Mouse (Mus musculus) intestine, embryonic 14.5 days (tissue): ENCODE results near the gene Ppp2r5b. TPM values are rescaled to one million over a fixed set of nuclear protein-coding genes. Genes with fewer than 3 reads are reported as not detected.

Experiments used
- ATAC-seq: fragments of 200-750 bp; cut with Nextera tagmentation; replicated peaks from 2 replicates; pipeline ENCODE4 v1.8.0; 2017; ENCODE audit warnings: low read depth, moderate number of reproducible peaks, moderate TSS enrichment, moderate library complexity; ENCODE audit not compliant: low FRiP score, low TSS enrichment
- DNase-seq: peaks from one replicate; pipeline ENCODE4 v3.0.0-alpha.2; 2018; ENCODE audit warnings: low spot score
- H3K27ac ChIP-seq: fragments of 300-500 bp; sonication (generic); 2 replicates; pipeline ENCODE4 v1.5.1; 2014; ENCODE audit warnings: low read depth, mild to moderate bottlenecking, control low read depth
- H3K27me3 ChIP-seq: fragments of 300-500 bp; sonication (generic); replicated peaks from 2 replicates; pipeline ENCODE4 v1.6.1; 2014; ENCODE audit warnings: low read length, control low read depth; ENCODE audit not compliant: control insufficient read depth, insufficient read depth
- H3K36me3 ChIP-seq: fragments of 300-500 bp; sonication (generic); 2 replicates; pipeline ENCODE4 v1.6.1; 2014; ENCODE audit warnings: low read length, control low read depth; ENCODE audit not compliant: control insufficient read depth, insufficient read depth
- H3K4me1 ChIP-seq: fragments of 300-500 bp; sonication (generic); replicated peaks from 2 replicates; pipeline ENCODE4 v1.6.1; 2014; ENCODE audit warnings: low read length, control low read depth, mixed read lengths; ENCODE audit not compliant: control insufficient read depth, insufficient read depth
- H3K4me2 ChIP-seq: fragments of 300-500 bp; sonication (generic); 2 replicates; pipeline ENCODE4 v1.6.1; 2014; ENCODE audit warnings: low read length
- H3K4me3 ChIP-seq: fragments of 300-500 bp; sonication (generic); 2 replicates; pipeline ENCODE4 v1.5.1; 2014; ENCODE audit warnings: low read depth, low read length, control low read depth, mixed read lengths
- H3K9ac ChIP-seq: fragments of 300-500 bp; sonication (generic); 2 replicates; pipeline ENCODE4 v1.6.1; 2014; ENCODE audit warnings: mild to moderate bottlenecking, low read length
- H3K9me3 ChIP-seq: fragments of 300-500 bp; sonication (generic); 2 replicates; pipeline ENCODE4 v1.6.1; 2016; ENCODE audit warnings: low read length, control low read depth; ENCODE audit not compliant: control insufficient read depth
- WGBS: fragments of 180-500 bp; shearing (Covaris S2); extraction: QIAGEN DNeasy Blood & Tissue Kit; methylation state at CpG from one replicate; pipeline ENCODE4 v1.1.7; 2014; 5-methylcytosine and 5-hydroxymethylcytosine counted together
- polyA plus RNA-seq: library from polyadenylated mRNA; unstranded; fragments of >200 nt; fragmentation: Nextera tagmentation; extraction: Ambion mirVana; gene quantifications from 2 replicates; pipeline ENCODE4 v1.2.1, GENCODE M21; 2014

The Ppp2r5b gene
- polyA plus RNA-seq, 1 experiment from 2014 or later, result 27.5 TPM

- Histone ChIP-seq H3K27me3 (no peaks in the 10 kb centered on the region), H3K4me1 (peaks cover 28% of the 10 kb centered on the region)
- no peak for DNase-seq
These were observed 42.9 kb upstream of the Ppp2r5b start for GRCm38 (mm10) chr19:6278439-6279073.

DNA sequence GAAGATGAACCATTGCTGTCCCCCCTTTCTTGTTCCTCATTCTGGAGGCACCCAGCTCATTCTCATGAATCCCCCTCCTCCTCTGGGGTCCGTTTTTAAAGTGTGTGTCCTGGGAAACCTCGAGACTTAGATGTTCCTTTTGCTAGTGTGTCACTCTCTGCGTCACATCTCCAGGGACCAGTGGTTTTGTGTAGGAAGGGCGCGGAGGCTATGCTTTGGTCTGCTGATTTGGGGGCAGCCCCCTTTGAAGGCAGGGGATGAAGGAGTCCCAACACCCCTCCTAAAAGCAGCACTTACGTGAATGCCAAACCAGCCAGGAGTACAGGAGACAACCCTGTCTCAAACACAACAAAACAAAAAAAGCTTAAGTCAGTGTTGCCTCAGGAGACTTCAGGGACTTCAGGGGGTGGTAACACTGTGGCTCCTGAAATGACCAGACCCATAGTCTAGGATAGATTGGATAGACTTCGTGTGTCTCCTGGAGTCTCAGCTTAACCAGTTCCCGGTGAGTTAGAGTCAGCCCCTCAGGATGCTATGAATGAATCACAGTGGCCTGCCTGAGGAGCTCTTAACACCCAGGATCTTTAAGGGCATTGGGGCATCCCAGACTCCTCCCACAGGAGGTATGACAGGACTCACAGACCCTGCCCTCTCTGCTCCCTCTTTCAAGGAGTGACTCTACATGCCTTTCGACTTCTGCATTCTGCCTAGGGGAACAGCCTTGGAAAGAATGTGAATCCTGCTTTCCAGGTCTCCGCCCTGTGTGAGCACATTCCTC is 42.2 kb upstream of the Ppp2r5b start:
- peaks cover 28% of the 10 kb centered on the region for H3K4me1 ChIP-seq
- WGBS, result 6% methylated on average over 10 of the region's 10 CpGs
- DNase-seq (peak; percentile 71), ATAC-seq (peak; percentile 14; the same call in 1 of the 2 replicates)
- H3K27me3 ChIP-seq, result no peaks in the 10 kb centered on the region
- peak overlapping the region; percentile 75 for H3K4me3 ChIP-seq
- H3K9me3 ChIP-seq, result no peaks in the 10 kb centered on the region
- peaks cover 24% of the 10 kb centered on the region for H3K36me3 ChIP-seq
- peak overlapping the region; percentile 95 for H3K4me2 ChIP-seq
- H3K9ac ChIP-seq, result peak overlapping the region; percentile 71
- H3K27ac ChIP-seq, result peak overlapping the region; percentile 64; the same call in 1 of the 2 replicates

More at GRCm38 (mm10) chr19:6278439-6279073, 42.9 kb upstream of the Ppp2r5b start:
- Histone ChIP-seq H3K9ac (peak overlapping the region; percentile 71), H3K9me3 (no peaks in the 10 kb centered on the region), H3K4me2 (peak overlapping the region; percentile 95), H3K36me3 (peaks cover 30% of the 10 kb centered on the region), H3K27ac (peak overlapping the region; percentile 64; the same call in 1 of the 2 replicates), H3K4me3 (peak overlapping the region; percentile 75)
- 23% methylated on average over 6 of the region's 6 CpGs for WGBS
- no peak for ATAC-seq

DNA sequence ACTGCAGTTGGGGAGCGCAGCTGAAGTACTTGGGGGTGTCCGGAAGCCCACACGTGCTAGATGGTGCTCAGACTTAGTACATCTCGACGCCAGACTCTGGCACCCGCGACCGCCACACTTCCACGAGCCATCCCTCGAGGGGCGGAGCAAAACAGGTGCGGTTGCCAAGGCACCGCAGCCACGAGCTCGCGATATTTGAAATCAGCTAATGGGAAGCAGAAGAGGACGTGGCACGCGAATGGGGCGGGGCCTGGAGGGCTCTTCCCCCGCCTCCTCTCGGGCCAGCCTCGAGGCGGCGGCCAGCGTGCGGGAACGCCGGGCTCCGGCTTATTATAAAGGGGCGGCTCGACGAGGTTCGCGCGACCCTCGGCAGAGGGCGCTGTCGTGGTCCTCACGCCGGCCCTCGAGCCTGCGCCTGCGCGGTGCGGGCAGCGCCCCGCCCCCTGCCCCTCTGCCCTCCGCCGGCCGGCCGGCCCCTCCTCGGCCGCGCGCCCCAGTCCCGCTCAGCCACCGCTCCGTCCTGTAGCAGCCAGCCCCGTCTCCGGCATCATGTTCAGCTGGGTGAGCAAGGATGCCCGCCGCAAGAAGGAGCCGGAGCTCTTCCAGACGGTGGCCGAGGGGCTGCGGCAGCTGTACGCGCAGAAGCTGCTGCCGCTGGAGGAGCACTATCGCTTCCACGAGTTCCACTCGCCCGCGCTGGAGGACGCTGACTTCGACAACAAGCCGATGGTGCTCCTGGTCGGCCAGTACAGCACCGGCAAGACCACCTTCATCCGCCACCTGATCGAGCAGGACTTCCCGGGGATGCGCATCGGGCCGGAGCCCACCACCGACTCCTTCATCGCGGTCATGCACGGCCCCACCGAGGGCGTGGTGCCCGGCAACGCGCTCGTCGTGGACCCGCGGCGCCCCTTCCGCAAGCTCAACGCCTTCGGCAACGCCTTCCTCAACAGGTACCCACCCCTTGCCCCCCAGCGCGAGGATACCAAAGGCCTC is 41.1 kb upstream of the Ppp2r5b start, which contains the start of gene Ehd1:
TSS of gene Ehd1 (plus strand) at position 300 of the 996 bp plus-strand sequence.
- Histone ChIP-seq H3K27me3 (no peaks in the 10 kb centered on the region), H3K9me3 (no peaks in the 10 kb centered on the region), H3K27ac (peak within 1 kb of the TSS; percentile 88), H3K4me2 (peak within 1 kb of the TSS; percentile 95), H3K4me3 (peak within 1 kb of the TSS; percentile 75), H3K4me1 (peaks cover 30% of the 10 kb centered on the region), H3K9ac (peak within 1 kb of the TSS; percentile 71), H3K36me3 (peaks cover 12% of the 10 kb centered on the region)
- peak; percentile 97 for DNase-seq
- peak; percentile 93 for ATAC-seq
- under 1% methylated on average over 106 of the region's 106 CpGs for WGBS

DNA sequence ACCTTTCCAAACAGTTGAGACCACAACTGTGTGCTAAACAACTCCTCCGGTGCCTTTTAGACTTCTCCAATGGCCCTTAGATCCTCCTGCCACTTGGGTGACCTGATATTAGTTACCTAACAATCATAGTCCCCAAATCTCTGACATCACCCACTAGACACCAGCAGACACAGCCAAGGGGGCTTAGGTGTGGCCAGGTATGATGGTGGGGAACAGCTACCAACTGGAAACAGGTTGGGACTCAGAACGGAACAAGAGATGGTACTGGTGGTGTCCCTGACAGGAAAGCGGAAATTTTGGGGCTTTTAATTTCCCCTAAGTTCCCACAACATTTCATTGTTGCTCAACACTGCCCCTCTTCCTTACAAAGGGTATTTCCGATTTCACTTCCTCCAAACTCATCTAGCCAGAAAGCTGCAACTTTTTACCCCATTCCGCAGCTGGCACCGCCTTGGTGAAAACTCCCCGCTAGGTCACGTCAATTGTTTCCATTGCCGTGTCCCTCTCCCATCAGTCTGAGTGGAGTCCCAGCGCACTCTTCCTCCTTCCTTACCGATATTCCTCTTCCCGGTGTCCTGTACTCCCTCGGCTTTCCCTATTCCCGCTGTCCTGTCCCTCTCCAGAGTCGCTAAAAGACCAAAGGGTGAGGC is 40.2 kb upstream of the Ppp2r5b start:
- DNase-seq, result no peak
- H3K27me3 ChIP-seq, result 0 out of 2 replicates have a peak, but pooled peaks cover 3% of the 10 kb centered on the region
- H3K36me3 ChIP-seq, result peaks cover 4% of the 10 kb centered on the region
- H3K9me3 ChIP-seq, result no peaks in the 10 kb centered on the region
- peak overlapping the region; percentile 88 for H3K27ac ChIP-seq
- peak overlapping the region; percentile 46 for H3K9ac ChIP-seq
- H3K4me2 ChIP-seq, result peak overlapping the region; percentile 95
- peak; percentile 6; the same call in 1 of the 2 replicates for ATAC-seq
- peak overlapping the region; percentile 75 for H3K4me3 ChIP-seq
- 7% methylated on average over 15 of the region's 15 CpGs for WGBS
- peaks cover 34% of the 10 kb centered on the region for H3K4me1 ChIP-seq

DNA sequence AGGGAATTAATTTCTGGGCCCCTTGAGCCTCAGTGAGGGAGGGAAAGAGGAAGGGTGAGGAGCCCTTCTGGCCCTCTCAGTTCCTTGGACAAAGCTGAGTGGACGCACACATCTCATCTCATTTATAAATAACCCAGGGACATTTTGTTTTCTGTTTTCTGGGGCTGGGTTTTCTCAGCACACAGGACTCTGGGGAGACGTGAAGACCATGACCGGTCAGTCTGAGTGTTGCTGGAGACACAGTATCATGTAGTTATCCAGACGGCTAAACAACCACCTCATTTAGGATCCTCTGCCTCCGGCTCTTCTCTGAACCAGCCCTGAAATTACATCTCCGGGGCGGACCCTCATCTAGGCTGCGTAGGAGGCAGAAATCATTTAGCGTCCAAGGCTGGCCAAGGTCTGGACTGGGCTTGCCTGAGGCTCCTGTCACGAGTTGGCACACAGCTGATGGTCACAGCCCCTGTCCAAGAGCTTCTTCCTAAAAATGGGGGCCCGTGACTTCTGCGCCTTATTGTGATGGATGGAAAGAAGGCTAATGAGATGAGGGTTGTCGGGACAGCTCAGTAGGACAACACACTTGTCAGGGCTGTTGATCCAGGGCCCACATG is 38.4 kb upstream of the Ppp2r5b start:
- Histone ChIP-seq H3K4me3 (no peak overlapping the region), H3K27ac (no peak overlapping the region), H3K4me2 (no peak overlapping the region), H3K4me1 (peaks cover 29% of the 10 kb centered on the region), H3K9ac (no peak overlapping the region), H3K27me3 (0 out of 2 replicates have a peak, but pooled peaks cover 3% of the 10 kb centered on the region), H3K9me3 (no peaks in the 10 kb centered on the region), H3K36me3 (no peaks in the 10 kb centered on the region)
- 83% methylated on average over 13 of the region's 13 CpGs for WGBS
- ATAC-seq (no peak), DNase-seq (no peak)

DNA sequence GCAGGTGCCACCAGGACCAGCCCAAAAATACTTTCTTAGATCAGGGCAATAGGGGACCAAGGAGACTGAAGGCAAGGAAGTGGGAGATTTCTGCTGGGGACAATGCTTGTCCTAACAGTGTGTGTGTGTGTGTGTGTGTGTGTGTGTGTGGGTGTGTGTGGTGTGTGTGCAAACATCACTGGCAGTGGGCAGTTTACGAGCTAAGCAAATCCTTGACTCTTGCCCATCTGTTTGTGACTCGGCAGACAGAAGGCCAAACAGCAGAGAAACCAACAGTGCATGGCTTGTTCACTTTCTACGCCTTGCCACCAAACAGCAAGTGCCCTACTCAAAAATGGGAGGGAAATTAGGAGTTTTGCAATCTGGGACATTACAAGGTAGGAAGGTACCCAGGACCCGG is 37.9 kb upstream of the Ppp2r5b start:
- Histone ChIP-seq H3K9ac (no peak overlapping the region), H3K4me1 (peaks cover 24% of the 10 kb centered on the region), H3K36me3 (no peaks in the 10 kb centered on the region), H3K4me2 (no peak overlapping the region), H3K9me3 (no peaks in the 10 kb centered on the region), H3K4me3 (no peak overlapping the region), H3K27ac (no peak overlapping the region), H3K27me3 (0 out of 2 replicates have a peak, but pooled peaks cover 3% of the 10 kb centered on the region)
- DNase-seq, result no peak
- WGBS, result 72% methylated on average over 4 of the region's 4 CpGs
- ATAC-seq, result no peak

GRCm38 (mm10) chr19:6272738-6273137 is 37.1 kb upstream of the Ppp2r5b start:
- H3K4me1 ChIP-seq, result peaks cover 15% of the 10 kb centered on the region
- no peaks in the 10 kb centered on the region for H3K36me3 ChIP-seq
- H3K9me3 ChIP-seq, result no peaks in the 10 kb centered on the region
- ATAC-seq (no peak), DNase-seq (no peak)
- H3K9ac ChIP-seq, result no peak overlapping the region
- WGBS, result 71% methylated on average over 4 of the region's 4 CpGs
- H3K4me3 ChIP-seq, result no peak overlapping the region
- no peak overlapping the region; the same call in 1 of the 2 replicates for H3K27ac ChIP-seq
- H3K27me3 ChIP-seq, result 0 out of 2 replicates have a peak, but pooled peaks cover 3% of the 10 kb centered on the region
- H3K4me2 ChIP-seq, result no peak overlapping the region
